Mouse (Mus musculus) kidney, adult 11 months (tissue): ENCODE measurements around the gene Kcnt1.

ENCODE experiments used
- DNase-seq: peaks from one replicate; pipeline ENCODE4 v3.0.0; 2022

The Kcnt1 gene

GRCm38 (mm10) chr2:25879061-25879460, 15.5 kb downstream of the Kcnt1 start:
- DNase-seq, result no peak

- DNase-seq, result no peak
Measured at GRCm38 (mm10) chr2:25882276-25882675, 18.7 kb downstream of the Kcnt1 start.

- DNase-seq, result no peak
Measured at GRCm38 (mm10) chr2:25884756-25885155, 21.2 kb downstream of the Kcnt1 start.

- DNase-seq, result no peak
Measured at GRCm38 (mm10) chr2:25887226-25887625, 23.7 kb downstream of the Kcnt1 start.

- no peak for DNase-seq
Measured at GRCm38 (mm10) chr2:25888144-25888543, 24.6 kb downstream of the Kcnt1 start.

GRCm38 (mm10) chr2:25892440-25892839, 28.9 kb downstream of the Kcnt1 start:
- no peak for DNase-seq

- DNase-seq, result no peak
Measured at GRCm38 (mm10) chr2:25898970-25899369, 35.4 kb downstream of the Kcnt1 start.

- no peak for DNase-seq
Measured at GRCm38 (mm10) chr2:25909872-25910271, 46.3 kb downstream of the Kcnt1 start.

GRCm38 (mm10) chr2:25913247-25913646, 49.7 kb downstream of the Kcnt1 start:
- DNase-seq, result no peak

- DNase-seq, result no peak
Measured at GRCm38 (mm10) chr2:25914201-25914600, 50.7 kb downstream of the Kcnt1 start.

GRCm38 (mm10) chr2:25914821-25915220, 51.3 kb downstream of the Kcnt1 start:
- no peak for DNase-seq

- DNase-seq, result no peak
Measured at GRCm38 (mm10) chr2:25918408-25918807, 54.9 kb downstream of the Kcnt1 start.

GRCm38 (mm10) chr2:25919972-25920371, 56.4 kb downstream of the Kcnt1 start:
- no peak for DNase-seq

GRCm38 (mm10) chr2:25923799-25924198, 60.3 kb downstream of the Kcnt1 start:
- no peak for DNase-seq

- no peak for DNase-seq
Measured at GRCm38 (mm10) chr2:25924934-25925333, 61.4 kb downstream of the Kcnt1 start.

GRCm38 (mm10) chr2:25927821-25928220, 64.3 kb downstream of the Kcnt1 start:
- no peak for DNase-seq

GRCm38 (mm10) chr2:25931249-25931859, 67.8 kb downstream of the Kcnt1 start:
- no peak for DNase-seq

GRCm38 (mm10) chr2:25940503-25940902, 77.0 kb downstream of the Kcnt1 start:
- DNase-seq, result no peak

GRCm38 (mm10) chr2:25943822-25944221, 80.3 kb downstream of the Kcnt1 start:
- no peak for DNase-seq

GRCm38 (mm10) chr2:25947950-25948349, 84.4 kb downstream of the Kcnt1 start:
- no peak for DNase-seq

- DNase-seq, result no peak
Measured at GRCm38 (mm10) chr2:25949291-25949690, 85.8 kb downstream of the Kcnt1 start.
